Mouse (Mus musculus): ENCODE results near the gene Tm4sf5.

DNA sequence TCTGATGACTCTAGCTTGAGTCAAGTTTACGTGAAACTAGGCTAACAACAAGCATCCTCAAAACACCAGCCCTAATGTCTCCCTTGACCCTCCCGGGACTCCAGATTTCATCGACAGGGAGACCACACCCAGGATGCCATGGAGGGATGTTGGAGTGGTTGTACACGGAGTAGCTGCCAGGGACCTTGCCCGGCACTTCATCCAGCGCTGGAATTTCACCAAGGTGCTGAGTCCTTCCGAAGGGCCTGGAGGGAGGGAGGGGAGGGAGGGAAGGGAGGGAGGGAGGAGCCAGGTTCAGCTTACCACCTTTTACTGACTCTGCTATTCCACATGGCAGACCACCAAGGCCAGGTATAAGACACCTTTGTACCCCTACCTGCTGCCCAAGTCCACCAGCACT is 48.9 kb downstream of the Tm4sf5 start:
- no peak for TF ChIP-seq CTCF (IDR thresholded peaks at IDR 0.05; ENCODE audit: low read depth)
- no peak for TF ChIP-seq EP300 (optimal IDR thresholded peaks at IDR 0.05)

Measured in stomach, postnatal 0 days (tissue).